30 mouse cellular contexts compared by ENCODE assay signal in genomic region chr10:19490500-19490899, GRCm38 (mm10).
DNase-seq lines count a peak whose midpoint lies in the region; ATAC-seq and TF ChIP-seq lines count a peak whose summit lies in the region.
"Had no signal": no experiment of that assay in that cellular context is flagged by ENCODE, and none has a peak within 500 bp of the region (broad histone marks: within the 10 kb centered on the region; RNA-seq: fewer than 3 reads in every experiment).

No protein-coding gene starts in this region.

- 19% methylated on average over 8 of the region's 8 CpGs for WGBS in intestine, embryonic 14.5 days
- WGBS in intestine, postnatal 0 days: 39% methylated on average over 8 of the region's 8 CpGs
- WGBS in liver, adult 2 months: 17% methylated on average over 8 of the region's 8 CpGs
- 46% methylated on average over 8 of the region's 8 CpGs for WGBS in liver, embryonic 11.5 days
- WGBS in liver, postnatal 0 days (ENCODE audit: insufficient replicate concordance): 43% methylated on average over 8 of the region's 8 CpGs

- 0 out of 2 replicates have a peak overlapping the region, but pooled peaks have one; percentile 6 for H3K4me2 ChIP-seq in intestine, embryonic 14.5 days (ENCODE audit: low read length)
- no peak overlapping the region for H3K4me2 ChIP-seq in intestine, postnatal 0 days (replicated peaks; ENCODE audit: low read depth)
- H3K4me2 ChIP-seq in liver, embryonic 11.5 days: no peak overlapping the region
- H3K4me2 ChIP-seq in liver, postnatal 0 days (ENCODE audit: low read depth, low read length): peak overlapping the region; percentile 11; the same call in 1 of the 2 replicates
- H3K4me2 ChIP-seq: embryonic facial prominence, embryonic 13.5 days; embryonic facial prominence, embryonic 15.5 days; forebrain, embryonic 12.5 days had no signal

- no peak for ATAC-seq in intestine, embryonic 14.5 days (replicated peaks; ENCODE audit: low FRiP score, low TSS enrichment, low read depth)
- no peak for ATAC-seq in intestine, postnatal 0 days
- no peak for ATAC-seq in liver, embryonic 11.5 days (replicated peaks; ENCODE audit: low FRiP score)
- peak; percentile 78; the same call in 1 of the 2 replicates for ATAC-seq in liver, postnatal 0 days
- ATAC-seq: activated CD4-positive, CD25-positive, alpha-beta regulatory T cell, adult 4 months; CD4-positive, CD25-positive, alpha-beta regulatory T cell, adult 4 months; forebrain, embryonic 14.5 days; forebrain, embryonic 16.5 days; Patski had no signal

- TF ChIP-seq POLR2A in liver, adult 2 months (IDR thresholded peaks at IDR 0.05; ENCODE audit: extremely low read depth, insufficient read depth, low read length): no peak
- no peak for TF ChIP-seq POLR2A in brain, embryonic 14.5 days (IDR thresholded peaks at IDR 0.05; ENCODE audit: borderline replicate concordance, extremely low read depth, insufficient read depth, insufficient read length, poor library complexity, severe bottlenecking)

- no peak overlapping the region for H3K27ac ChIP-seq in intestine, embryonic 14.5 days (ENCODE audit: low read depth)
- H3K27ac ChIP-seq in intestine, postnatal 0 days (ENCODE audit: low read depth, low read length): no peak overlapping the region
- H3K27ac ChIP-seq in liver, adult 2 months (replicated peaks; ENCODE audit: insufficient read depth, low read depth, low read length): no peak overlapping the region
- H3K27ac ChIP-seq in liver, embryonic 11.5 days (ENCODE audit: low read depth, low read length): no peak overlapping the region
- no peak overlapping the region for H3K27ac ChIP-seq in liver, postnatal 0 days (ENCODE audit: low read depth)
- H3K27ac ChIP-seq: embryonic facial prominence, embryonic 13.5 days; embryonic facial prominence, embryonic 15.5 days; forebrain, embryonic 10.5 days; forebrain, embryonic 12.5 days had no signal

- H3K9me3 ChIP-seq in intestine, embryonic 14.5 days (ENCODE audit: control insufficient read depth, low read length): no peaks in the 10 kb centered on the region
- H3K9me3 ChIP-seq in intestine, postnatal 0 days (ENCODE audit: control insufficient read depth): no peaks in the 10 kb centered on the region
- H3K9me3 ChIP-seq in liver, embryonic 11.5 days (ENCODE audit: control insufficient read depth, low read length): no peaks in the 10 kb centered on the region
- no peaks in the 10 kb centered on the region for H3K9me3 ChIP-seq in liver, postnatal 0 days (ENCODE audit: low read length)
- H3K9me3 ChIP-seq: embryonic facial prominence, embryonic 13.5 days; embryonic facial prominence, embryonic 15.5 days; forebrain, embryonic 10.5 days; forebrain, embryonic 12.5 days; G1E had no signal

- no peak overlapping the region for H3K4me3 ChIP-seq in intestine, embryonic 14.5 days (ENCODE audit: low read depth, low read length)
- H3K4me3 ChIP-seq in intestine, postnatal 0 days (ENCODE audit: low read depth, low read length): no peak overlapping the region
- no peak overlapping the region for H3K4me3 ChIP-seq in liver, adult 2 months (ENCODE audit: insufficient read depth, low read depth, low read length)
- H3K4me3 ChIP-seq in liver, embryonic 11.5 days (ENCODE audit: low read depth, low read length): no peak overlapping the region
- no peak overlapping the region for H3K4me3 ChIP-seq in liver, postnatal 0 days (ENCODE audit: low read depth, low read length)
- H3K4me3 ChIP-seq: embryonic facial prominence, embryonic 13.5 days; embryonic facial prominence, embryonic 15.5 days; erythroblast, embryonic 14.5 days; forebrain, embryonic 10.5 days; forebrain, embryonic 12.5 days had no signal

- H3K36me3 ChIP-seq in intestine, embryonic 14.5 days (ENCODE audit: control insufficient read depth, insufficient read depth, low read length): no peaks in the 10 kb centered on the region
- no peaks in the 10 kb centered on the region for H3K36me3 ChIP-seq in intestine, postnatal 0 days (ENCODE audit: control insufficient read depth, insufficient read depth)
- H3K36me3 ChIP-seq in liver, adult 2 months (ENCODE audit: control insufficient read depth, insufficient read depth, low read length): no peaks in the 10 kb centered on the region
- no peaks in the 10 kb centered on the region for H3K36me3 ChIP-seq in liver, embryonic 11.5 days (ENCODE audit: control insufficient read depth, insufficient read depth, low read length)
- no peaks in the 10 kb centered on the region for H3K36me3 ChIP-seq in liver, postnatal 0 days (replicated peaks; ENCODE audit: insufficient read depth, low read length)
- H3K36me3 ChIP-seq: embryonic facial prominence, embryonic 13.5 days; embryonic facial prominence, embryonic 15.5 days; forebrain, embryonic 10.5 days; forebrain, embryonic 12.5 days; G1E had no signal

- TF ChIP-seq EP300 in liver, postnatal 0 days (IDR thresholded peaks at IDR 0.05; ENCODE audit: low read depth): no peak

- no peak for TF ChIP-seq CTCF in intestine, postnatal 0 days (IDR thresholded peaks at IDR 0.05; ENCODE audit: low read depth)
- no peak for TF ChIP-seq CTCF in liver, adult 2 months (IDR thresholded peaks at IDR 0.05; ENCODE audit: low read depth, low read length)
- TF ChIP-seq CTCF in brain, embryonic 14.5 days (IDR thresholded peaks at IDR 0.05; ENCODE audit: borderline replicate concordance, extremely low read depth, insufficient read depth, insufficient read length): no peak
- TF ChIP-seq CTCF in liver, postnatal 0 days (IDR thresholded peaks at IDR 0.05; ENCODE audit: low read depth): no peak

- no peak overlapping the region for H3K9ac ChIP-seq in intestine, embryonic 14.5 days (ENCODE audit: low read length)
- H3K9ac ChIP-seq in intestine, postnatal 0 days (ENCODE audit: low read depth, low read length): no peak overlapping the region
- no peak overlapping the region for H3K9ac ChIP-seq in liver, adult 2 months (ENCODE audit: low read depth, low read length)
- H3K9ac ChIP-seq in liver, embryonic 11.5 days (ENCODE audit: low read depth, low read length): no peak overlapping the region
- H3K9ac ChIP-seq in liver, postnatal 0 days (replicated peaks): no peak overlapping the region
- H3K9ac ChIP-seq: embryonic facial prominence, embryonic 13.5 days; embryonic facial prominence, embryonic 15.5 days; forebrain, embryonic 12.5 days had no signal

- H3K27me3 ChIP-seq in intestine, embryonic 14.5 days (replicated peaks; ENCODE audit: control insufficient read depth, insufficient read depth, low read length): no peaks in the 10 kb centered on the region
- no peaks in the 10 kb centered on the region for H3K27me3 ChIP-seq in intestine, postnatal 0 days (replicated peaks; ENCODE audit: control insufficient read depth, insufficient read depth, low read length)
- no peaks in the 10 kb centered on the region for H3K27me3 ChIP-seq in liver, adult 2 months (ENCODE audit: control insufficient read depth, insufficient read depth, low read length)
- H3K27me3 ChIP-seq in liver, embryonic 11.5 days (replicated peaks; ENCODE audit: control insufficient read depth, insufficient read depth, low read length): no peaks in the 10 kb centered on the region
- H3K27me3 ChIP-seq in liver, postnatal 0 days (ENCODE audit: insufficient read depth, low read length): no peaks in the 10 kb centered on the region
- H3K27me3 ChIP-seq: CH12.LX, Patski had no signal

- peaks cover 7% of the 10 kb centered on the region for H3K4me1 ChIP-seq in intestine, embryonic 14.5 days (replicated peaks; ENCODE audit: control insufficient read depth, insufficient read depth, low read length)
- H3K4me1 ChIP-seq in intestine, postnatal 0 days (replicated peaks; ENCODE audit: control insufficient read depth, insufficient read depth, low read length): no peaks in the 10 kb centered on the region; the same call in 1 of the 2 replicates
- H3K4me1 ChIP-seq in liver, adult 2 months (ENCODE audit: control insufficient read depth, insufficient read depth, low read length): peaks cover 4% of the 10 kb centered on the region
- H3K4me1 ChIP-seq in liver, embryonic 11.5 days (replicated peaks; ENCODE audit: control insufficient read depth, insufficient read depth, low read length): no peaks in the 10 kb centered on the region
- H3K4me1 ChIP-seq in liver, postnatal 0 days (ENCODE audit: insufficient read depth): peaks cover 6% of the 10 kb centered on the region; the same call in 1 of the 2 replicates
- H3K4me1 ChIP-seq: embryonic facial prominence, embryonic 13.5 days; embryonic facial prominence, embryonic 15.5 days had no signal

- no peaks in the 10 kb centered on the region for H3K79me2 ChIP-seq in liver, adult 2 months (ENCODE audit: control insufficient read depth, insufficient read depth, low read length)

- DNase-seq in intestine, embryonic 14.5 days (ENCODE audit: low spot score): no peak
- DNase-seq in liver, adult 2 months (ENCODE audit: extremely low read depth, low read depth, low spot score): peak; percentile 71
- no peak for DNase-seq in liver, embryonic 11.5 days (ENCODE audit: low spot score)
- DNase-seq in brain, embryonic 14.5 days (ENCODE audit: low read depth): peak; percentile 45
- DNase-seq in liver, postnatal 0 days: no peak
- DNase-seq in adipocyte (ENCODE audit: low spot score): no peak
- DNase-seq: adrenal gland, adult 2 months; adrenal gland, postnatal 14 days; adrenal gland, postnatal 36 days; B cell, adult 2 months; cerebellum, adult 11 months; cerebellum, adult 18-20 months; cerebellum, adult 8-10 months; cerebellum, adult 9-11 months; cerebellum, postnatal 14 days; cerebellum, postnatal 36 days; embryo, embryonic 11 days had no signal

Comparison
In these comparisons a context has a peak if more than half of its experiments do, and no peak if none do; other contexts are left out.
1. DNase-seq: peak in liver, adult 2 months (single experiment) and brain, embryonic 14.5 days (single experiment); none in intestine, embryonic 14.5 days (single experiment), liver, embryonic 11.5 days (single experiment), liver, postnatal 0 days (single experiment) and adipocyte (single experiment).
2. H3K4me2 ChIP-seq: peak in intestine, embryonic 14.5 days (single experiment) and liver, postnatal 0 days (single experiment); none in intestine, postnatal 0 days (single experiment) and liver, embryonic 11.5 days (single experiment).